Mouse (Mus musculus): Measurements from ENCODE around the gene Drosha.
"Not testable (repeated sequence)": the region's sequence is repeated elsewhere in the genome, so short reads cannot be mapped to it uniquely, and the experiment has no call there.

Drosha gene

DNA sequence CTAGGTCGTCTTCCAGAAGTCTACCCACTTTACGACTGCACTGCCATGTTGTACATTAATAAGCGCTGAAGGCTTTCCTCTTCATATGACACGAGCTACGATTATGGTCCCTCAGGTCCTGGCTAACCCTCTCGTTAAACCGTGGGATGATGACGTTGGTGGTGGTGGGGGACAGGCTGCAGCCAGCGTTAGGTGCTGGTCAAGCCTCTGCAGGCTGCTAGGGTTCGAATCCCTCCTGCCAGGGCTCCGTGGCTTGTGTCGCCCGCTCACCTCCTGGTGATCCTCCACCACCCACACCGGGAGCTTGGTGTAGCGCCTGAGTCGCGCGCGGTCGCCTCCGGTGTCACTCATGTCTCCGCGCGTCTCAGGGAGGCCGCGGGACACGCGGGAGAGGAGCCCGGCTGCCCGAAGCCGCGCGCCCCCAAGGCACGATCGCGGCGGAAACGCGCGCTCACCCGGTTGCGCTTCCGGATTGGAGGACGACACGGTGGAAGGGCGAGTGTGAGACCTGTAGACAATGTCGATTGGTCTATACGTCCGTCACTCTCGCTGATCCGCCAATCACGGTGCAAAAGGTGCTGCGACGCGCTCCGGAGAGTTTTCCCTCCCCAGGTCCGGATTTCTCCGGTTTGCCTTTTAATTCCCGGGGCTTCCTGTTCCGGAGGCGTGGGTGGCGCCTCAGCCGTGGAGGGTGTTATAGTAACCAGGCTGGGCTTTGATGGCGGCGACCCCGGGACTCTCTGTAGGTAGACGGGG, at the start of gene Drosha, which contains the start of gene 6030458C11Rik:
Gene Drosha (plus strand): TSS at position 619 of the 756 bp plus-strand sequence.
Gene 6030458C11Rik (minus strand): TSS at position 453 of the 756 bp plus-strand sequence.
- DNase-seq = peak; percentile 91 to 94

DNA sequence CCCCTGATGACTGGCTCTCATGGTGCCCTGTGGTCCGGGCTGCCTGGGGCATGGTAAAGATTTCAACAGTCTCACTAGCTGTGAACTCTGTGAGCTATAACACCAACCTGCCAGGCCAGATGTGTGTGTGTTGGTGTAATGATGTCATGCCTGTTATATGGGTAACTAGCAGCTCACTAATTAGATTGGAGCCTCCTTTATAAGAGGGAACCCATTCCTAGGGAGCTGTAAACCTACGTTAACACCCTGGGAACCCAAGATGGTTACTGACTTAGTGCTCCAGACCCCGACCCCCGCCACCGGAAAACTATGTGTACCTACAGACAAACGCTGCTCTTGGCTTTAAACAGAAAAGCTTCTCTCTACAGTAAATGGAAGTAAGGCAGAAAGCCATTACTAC, 43.3 kb upstream of the Drosha start:
- DNase-seq = no peak

DNA sequence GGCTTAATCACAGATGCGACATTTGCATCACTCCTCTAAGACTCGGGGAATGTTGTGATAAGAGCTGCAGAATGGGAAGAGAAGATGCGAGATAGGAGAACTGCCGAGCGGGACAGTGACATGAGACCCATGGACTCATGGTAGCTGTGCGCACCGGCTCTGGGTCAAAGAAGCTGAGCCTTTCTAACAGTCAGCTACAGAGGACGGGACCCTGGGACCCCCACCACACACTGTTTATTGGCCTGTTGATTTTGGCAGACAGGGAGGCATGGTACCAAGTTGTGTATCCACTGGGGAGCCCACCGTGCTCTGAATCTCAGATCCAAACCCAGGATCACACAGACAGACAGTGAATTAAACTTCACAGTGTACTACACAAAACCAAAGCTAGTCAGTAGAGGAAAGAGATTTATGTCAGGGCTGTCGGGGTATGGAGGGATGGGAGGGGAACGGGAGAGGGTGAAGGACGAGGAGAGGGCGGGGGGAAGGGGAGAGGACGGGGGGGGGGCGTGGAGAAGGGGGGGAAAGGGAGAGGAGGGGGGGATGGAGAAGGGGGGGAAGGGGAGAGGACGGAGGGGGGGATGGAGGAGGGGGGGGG, 42.8 kb upstream of the Drosha start:
- DNase-seq = no peak

DNA sequence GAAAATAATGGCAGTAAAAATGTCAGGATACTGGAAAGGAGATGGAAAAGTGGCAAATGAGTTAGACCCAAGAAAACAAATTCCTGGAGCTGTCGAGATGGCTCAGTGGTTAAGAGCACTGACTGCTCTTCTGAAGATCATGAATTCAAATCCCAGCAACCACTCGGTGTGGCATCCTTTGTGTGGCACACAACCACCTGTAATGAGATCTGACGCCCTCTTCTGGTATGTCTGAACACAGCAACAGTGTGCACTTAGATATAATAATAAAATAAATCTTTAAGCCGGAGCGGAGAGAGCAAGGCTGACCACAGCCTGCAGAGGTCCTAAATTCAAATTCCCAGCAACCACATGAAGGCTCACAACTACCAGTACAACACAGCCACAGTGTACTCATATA, 36.1 kb upstream of the Drosha start:
- no peak for DNase-seq

DNA sequence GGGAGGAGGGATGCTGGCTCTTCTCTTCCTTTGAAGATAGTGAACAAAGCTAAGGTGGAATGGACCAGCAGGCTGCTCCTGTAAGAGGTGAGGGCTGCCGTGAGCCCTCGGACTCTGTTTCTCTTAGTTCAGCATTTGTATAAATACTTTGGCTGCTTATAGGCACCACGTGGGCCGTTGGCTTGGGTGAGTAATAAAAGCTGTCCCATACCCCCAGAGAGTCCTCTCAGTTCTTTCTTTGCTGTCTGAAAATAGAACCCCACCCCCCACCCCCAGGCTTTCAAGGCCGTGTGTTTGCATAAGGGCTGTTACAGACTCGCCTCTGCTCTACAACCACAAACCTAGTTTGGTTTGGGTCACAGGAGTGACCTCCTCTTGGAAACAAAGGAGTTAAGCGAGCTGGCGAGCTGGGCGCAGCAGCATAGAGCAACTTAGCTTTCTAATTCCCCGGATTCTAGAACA, 35.2 kb upstream of the Drosha start:
- no peak for DNase-seq

DNA sequence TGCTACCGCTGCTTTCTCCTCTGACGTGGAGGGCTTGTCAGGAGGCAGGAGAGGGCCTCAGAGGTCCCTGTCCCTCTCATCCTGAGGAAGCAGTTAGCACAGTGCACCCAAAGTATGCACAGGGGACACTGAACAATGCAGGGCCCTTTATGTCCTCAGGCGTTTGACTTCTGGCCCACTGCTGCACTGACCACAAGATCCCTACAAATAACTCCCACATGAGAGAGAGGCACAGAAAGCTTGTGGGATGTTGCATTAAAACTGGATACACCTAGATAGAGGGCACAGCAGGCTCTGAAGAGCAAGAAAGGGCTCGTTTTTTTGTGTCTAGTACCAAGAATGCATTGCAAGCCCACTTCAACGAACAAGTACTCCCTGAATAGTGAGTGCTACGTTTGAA, 30.3 kb upstream of the Drosha start:
- DNase-seq = no peak

DNA sequence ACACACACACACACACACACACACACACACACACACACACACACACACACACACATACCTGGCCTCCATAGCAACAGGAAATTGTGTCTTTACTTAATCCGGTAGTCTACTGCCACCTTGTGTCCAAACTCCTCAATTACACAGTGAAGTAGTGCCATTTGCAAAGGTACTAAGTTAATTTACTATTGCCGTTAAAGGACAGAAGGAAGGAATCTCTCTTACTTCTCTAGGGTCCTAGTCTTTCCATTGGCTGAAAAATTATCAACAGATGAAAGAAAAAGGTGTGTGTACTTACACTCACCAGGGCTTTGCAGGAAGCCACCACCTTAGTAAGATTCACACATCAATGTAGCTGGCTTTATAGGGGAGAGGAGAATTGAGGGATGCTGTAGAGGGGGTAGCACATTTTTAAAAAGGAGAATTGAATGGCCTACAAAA, 29.1 kb upstream of the Drosha start:
- peak in 1 of 2 experiments; percentile 28 for DNase-seq

DNA sequence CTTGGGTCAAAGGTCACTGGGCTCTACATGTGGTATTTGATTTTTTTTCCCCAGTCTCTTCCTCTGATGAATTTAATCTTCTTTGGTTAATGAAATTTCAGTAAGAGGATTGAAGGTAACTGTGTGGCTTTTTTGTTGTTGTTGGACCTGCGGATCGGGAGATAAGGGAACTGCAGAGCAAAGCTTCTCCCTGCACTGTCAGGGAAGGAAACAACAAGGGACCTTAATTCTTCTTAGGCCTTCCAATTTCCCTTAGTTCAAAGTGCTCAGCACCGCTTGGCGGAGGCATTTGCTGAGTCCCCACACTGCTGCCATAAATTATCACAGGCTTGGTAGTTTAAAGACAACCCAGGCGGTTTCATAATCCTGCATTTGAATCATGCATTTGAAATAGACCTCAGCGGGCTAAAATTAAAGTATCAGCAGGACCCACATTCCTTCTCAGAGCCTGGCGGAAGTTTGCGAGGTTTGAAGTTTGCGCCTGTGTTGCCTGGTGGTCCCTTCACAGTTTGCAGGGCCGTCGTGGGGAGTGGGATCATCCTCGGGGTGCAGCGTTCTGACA, 28.6 kb upstream of the Drosha start:
- DNase-seq = no peak

DNA sequence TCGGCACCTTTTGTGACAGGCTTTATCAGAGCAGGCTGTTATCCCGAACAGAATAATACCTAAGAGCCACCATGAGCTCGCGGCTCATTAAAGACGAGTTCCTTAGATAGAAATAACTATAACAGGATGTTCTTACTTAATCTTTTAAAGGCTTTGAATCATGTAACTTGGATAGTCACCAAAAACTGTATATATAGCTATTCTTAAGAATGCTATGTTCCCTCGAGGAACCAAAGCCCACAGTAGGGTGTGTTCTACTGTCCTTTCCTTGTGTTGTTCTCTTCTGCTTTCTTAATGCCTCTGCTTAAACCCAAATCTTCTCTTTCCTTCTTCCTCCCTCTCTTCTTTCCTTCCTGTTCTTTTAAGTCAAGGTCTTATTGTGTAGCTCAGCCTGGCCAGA, 26.6 kb upstream of the Drosha start:
- DNase-seq = no peak

DNA sequence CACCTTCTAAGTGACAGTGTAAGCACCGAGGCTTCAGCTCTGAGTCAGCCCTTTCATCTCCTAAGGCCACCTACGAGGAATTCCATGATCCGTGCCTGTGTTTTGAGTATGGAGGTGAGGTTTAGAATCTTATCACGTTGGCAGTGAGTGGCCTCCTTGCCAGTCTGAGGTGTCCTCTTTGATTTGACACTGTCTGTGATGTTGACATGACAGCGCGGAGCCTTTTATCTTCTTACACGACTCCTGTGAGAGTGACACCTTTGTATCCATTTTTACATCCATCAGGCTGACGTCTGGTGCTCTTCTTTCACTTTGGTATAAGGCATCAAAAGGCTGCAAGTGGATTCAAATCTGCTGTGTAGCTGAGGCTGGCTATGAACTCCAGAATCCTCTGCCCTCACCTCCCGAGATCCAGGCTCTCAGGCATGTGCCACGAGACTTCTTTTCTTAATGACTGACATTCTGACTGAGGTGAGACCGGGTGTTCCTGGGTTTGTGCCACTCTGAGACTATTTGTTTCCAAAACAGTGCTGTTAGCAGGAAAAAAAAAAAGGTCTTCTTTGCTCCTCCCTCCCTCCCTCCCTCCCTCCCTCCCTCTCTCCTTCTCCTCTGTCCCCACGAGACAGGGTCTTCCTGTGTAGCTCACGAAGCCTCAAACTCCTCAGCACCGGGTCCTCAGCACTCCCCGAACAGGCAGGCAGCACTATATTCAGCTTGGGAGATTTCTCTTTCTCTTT, 24.0 kb upstream of the Drosha start:
- no peak for DNase-seq

DNA sequence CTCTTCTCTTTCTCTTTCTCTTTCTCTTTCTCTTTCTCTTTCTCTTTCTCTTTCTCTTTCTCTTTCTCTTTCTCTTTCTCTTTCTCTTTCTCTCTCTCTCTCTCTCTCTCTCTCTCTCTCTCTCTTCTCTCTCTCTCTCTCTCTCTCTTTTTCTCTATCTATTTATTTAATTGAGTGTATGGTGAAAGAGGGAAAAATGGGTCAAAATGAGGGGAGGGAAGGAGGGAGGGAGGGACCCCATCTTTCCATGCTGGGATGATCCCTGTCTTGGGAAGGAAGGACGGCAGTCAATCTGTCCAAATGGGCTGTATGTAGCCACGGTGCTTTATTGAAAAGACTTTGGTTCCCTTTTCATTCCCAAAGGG, 23.5 kb upstream of the Drosha start:
- not testable (repeated sequence) for DNase-seq

DNA sequence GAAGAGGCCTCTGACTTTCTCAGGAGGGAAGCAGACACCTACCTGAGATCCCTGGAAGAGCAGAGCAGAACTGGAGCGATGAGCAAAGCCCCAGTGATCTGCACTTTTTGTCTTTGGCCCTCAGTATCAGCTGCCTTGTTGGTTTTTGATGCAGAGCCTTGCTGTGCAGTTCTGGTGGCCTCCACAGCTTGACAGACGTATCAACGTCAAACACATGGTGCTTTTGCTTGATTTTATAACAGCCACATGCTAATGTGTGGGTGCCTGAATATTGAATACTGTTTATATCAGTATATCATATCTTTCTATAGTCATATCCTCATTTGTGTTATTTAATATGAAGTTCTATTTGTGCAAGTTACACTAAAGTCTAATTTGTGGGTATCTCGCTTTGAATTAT, 19.5 kb upstream of the Drosha start:
- no peak for DNase-seq

DNA sequence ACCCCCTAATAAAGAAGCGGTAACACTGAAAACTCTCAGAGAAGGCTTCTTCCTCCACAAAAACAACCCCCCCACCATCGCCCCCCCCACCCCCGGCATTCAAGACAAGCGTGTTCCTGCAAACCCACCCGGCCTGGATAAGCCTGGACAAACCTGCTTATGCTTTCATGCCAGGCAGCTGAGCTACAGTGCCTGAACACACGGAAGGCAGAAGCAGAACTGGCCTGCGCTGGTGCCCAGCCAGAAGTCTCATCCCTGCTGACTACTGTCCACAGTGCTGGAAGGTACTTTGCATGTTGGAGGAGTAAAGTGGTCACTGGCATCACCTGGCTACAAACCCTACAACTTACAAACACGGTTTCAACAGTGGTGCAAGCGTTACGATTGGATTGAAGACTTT, 17.5 kb upstream of the Drosha start:
- no peak for DNase-seq

DNA sequence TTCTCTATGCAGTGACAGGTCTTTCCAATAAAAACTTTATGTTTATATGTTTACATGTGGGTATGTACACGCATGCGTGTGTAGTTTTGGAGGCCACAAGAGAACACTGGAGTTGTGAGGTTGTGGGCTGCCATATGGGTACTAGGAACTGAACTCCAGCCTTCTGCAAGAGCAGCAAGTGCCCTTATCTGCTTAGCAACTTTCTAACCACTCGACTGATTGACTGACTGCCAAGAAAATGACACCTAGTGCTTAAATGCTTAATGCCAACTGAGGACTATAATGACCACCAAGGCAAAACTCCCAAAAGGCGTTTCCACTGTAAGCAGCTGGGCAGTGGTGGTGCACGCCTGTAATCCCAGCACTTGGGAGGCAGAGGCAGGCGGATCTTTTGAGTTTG, 15.3 kb upstream of the Drosha start:
- DNase-seq = no peak

DNA sequence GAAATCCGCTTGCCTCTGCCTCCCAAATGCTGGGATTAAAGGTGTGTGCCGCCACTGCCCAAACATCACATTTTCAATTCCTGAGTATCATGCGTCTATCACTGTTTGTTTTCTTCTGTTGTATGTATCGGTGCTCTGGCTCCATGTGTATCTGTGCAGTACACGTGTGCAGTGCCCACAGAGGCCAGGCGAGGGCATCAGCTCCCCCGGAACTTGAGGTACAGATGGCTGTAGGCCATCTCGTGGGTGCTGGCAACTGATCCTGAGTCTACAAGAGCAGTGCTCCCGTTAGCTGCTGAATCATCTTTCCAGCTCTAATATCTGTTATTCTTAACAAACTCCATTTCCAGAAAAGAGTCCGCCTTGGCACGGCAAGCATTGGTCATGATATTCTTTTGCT, 12.0 kb upstream of the Drosha start:
- DNase-seq = no peak

DNA sequence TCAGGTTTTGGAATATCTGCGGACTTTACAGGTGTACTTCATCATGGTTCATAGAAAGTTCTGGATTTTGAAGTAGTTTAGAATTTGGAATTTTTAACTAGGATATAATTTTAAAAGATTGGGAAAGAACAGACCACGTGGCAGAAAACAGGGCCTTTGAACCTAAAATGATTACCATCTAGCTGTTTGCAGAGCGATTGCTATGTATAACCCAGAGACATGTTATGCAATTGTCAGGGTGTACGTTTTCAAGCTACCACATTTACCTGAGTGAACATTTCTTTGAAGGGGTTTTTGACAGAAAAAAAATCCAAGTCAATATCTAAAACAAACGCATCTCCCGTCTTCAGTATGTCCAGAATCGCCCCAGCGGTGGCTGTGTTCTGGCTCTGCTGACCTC, 7.0 kb upstream of the Drosha start:
- no peak for DNase-seq

DNA sequence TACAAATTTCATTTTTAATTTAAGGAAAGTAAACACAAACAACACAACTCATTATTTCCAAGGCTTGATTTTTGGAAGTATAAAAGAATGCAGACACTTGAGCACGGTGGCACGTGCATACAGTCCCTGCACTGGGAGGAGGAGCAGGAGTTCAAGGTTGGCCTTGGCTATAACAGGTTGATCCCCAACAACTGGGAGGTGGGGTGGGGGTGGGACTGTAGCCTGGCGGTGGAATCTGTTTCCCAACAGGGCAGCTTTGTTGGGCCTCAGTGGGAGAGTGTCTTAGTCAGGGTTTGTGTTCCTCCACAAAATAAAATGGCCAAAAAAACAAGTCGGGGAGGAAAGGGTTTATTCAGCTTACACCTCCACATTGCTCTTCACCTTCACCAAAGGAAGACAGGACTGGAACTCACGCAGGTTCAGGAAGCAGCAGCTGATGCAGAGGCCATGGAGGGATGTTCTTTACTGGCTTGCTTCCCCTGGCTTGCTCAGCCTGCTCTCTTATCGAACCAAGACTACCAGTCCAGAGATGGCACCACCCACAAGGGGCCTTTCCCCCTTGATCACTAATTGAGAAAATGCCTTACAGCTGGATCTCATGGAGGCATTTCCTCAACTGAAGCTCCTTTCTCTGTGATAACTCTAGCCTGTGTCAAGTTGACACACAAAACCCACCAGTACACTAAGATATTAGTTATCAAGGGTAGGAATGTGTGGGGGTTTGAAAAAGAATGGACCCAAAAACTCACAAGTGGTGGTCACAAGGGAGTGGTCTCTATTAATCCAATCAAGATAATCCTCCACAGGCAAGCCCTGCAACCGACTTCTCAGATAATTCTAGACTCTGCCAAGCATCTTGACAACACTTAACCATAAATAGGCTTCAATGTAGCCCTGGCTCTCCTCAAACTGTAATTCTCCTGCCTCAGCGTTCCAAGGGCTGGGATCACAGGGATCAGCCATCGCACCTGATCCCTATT, 1.9 kb upstream of the Drosha start:
- no peak for DNase-seq

DNA sequence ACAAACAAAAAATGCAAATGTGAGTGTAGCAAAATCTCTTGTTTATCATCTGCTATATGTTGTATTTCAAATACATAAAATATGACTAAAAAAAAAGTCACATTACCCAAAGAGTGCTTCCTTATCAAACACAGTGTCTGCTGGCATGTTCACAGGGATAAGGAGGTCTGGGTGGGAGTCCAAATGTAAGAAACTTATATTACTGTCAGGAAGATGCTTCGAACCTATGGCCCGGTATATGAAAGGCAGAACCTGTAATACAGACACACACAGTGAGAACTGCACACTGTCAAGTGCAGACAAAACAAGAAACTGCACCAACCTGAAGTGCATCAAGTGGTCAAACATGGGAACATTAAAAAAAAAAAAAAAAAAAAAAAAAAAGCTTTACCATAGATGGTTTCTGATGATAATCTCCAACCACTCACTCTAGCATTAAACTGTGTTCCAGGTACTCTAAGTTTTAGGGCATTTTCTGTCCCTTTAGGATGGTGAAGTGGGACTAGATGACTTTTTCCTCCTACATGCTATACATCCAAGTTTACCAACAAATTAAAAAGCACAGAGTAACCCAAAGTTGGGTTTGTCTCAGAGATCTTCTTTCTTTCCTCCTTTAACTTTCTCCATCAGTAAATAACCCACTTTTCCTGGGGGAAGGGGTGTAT, 1.0 kb upstream of the Drosha start:
- DNase-seq = no peak

DNA sequence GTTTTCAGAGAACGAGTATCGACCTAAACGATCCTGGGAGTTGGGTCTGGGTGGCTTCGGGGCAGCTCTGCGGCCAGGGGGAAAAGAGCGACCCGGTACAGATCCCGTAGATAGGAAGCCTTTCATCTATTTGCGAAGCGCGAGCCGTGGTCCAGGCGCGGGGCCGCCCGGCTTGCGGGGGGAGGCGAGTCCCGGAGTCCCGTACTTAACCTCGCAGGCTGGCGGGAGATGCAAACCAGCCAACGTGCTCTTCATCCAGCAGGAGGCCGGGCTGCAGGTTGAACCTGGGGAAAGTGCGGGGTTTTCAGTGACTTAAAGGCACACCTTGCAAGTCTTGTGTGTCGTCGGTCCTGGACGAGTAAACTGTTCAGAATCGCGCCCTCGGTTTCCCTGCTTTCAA, 350 bp downstream of the Drosha start:
- no peak for DNase-seq

DNA sequence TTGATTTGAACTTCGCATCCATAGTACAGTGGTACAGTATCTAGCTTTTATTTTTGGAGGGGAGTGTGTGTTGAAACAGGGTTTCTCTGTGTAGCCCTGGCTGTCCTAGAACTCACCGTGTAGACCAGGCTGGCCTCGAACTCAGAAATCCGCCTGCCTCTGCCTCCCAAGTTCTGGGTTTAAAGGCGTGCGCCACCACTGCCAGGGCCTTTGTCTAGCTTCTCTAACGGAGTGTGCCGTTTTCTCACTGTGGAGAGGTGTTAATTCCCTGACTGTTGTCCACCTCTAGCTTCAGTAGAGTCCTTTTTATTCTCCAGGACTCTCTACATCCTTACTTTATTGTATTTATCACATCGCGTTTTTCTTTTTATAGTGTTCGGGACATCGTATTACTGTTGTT, 793 bp downstream of the Drosha start:
- no peak for DNase-seq

DNA sequence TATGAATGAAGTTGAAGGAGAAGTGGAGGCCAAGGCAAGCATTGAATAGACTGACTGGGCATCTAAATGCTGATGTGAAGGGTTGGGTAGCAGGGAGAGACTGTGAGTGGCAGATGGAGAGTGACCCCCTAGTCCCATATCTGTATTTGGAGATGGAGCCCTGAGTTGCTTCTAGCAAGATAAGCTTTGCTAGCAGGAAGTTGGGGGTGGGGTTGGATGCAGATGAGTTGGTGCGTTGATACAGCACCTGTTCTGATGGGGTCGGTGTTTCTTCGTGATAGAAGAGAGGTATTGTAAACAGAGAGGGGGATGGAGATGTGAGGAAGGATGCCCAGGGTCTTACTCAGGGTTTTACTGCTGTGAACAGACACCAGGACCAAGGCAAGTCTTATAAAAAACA, 5.3 kb downstream of the Drosha start:
- no peak for DNase-seq

DNA sequence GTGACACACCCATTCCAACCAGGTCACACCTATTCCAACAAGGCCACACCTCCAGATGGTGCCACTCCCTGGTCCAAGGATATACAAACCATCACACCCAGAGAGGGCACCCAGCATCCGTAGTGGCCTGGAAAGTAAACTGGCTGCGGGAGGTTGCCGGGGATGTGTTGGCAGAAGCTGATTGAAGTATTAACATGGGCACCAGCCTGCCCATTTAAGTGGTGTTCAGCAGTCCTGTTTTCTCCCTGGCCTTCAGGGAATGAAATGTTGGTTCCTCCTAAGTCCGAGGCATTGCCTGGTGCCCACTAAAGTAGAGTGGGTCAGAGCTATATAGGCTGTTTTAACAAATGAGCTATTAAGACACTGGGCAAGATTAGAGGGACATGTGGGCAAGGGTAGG, 8.0 kb downstream of the Drosha start:
- DNase-seq = no peak

Data from spleen, adult 18-20 months (tissue).